Mouse (Mus musculus): ENCODE measurements around the gene Stim1.

Gene Stim1

GRCm38 (mm10) chr7:102267601-102268394 lies at the start of gene Stim1:
TSS of gene Stim1 (plus strand) at chr7:102267806.
- no peak for DNase-seq (ENCODE audit: low spot score)

DNA sequence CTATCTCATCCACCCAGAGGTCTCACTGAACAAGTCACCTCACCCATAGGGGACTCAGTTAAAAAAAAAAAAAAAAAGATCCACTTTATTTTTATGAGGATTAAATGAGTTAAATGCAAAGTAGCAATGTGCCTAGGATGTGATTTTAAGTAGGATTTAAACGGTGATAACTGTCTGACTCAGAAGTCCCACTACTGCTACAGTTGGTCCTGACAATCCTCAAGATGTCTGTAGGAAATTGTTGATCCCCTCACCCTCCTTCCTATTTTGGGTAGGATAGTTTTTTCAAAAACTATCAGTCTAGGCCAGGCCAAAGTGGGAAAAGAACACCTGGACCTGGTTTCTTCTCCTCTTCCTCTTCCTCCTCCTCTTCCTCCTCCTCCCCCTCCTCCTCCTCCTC lies 45.7 kb upstream of the Stim1 start:
- DNase-seq (ENCODE audit: low spot score) = no peak

DNA sequence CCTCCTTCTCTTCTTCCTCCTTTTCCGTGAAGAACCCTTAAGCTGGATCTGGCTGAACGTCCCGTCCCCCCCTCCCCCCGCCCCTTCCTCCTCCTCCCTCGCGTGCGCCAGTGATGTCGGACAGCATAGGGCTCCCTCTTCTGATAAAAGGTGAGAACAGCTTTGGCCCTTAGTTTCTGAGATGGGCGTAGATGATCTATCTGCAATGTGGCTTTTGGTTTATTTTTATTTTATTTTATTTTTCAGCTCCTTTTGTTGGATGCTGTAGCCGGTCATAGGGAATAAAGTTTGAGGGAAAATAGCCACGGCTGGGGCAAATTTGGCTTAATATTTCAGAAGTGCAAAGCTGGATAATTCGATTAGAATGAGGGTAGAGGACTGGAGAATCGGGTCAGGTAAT lies 45.3 kb upstream of the Stim1 start:
- no peak for DNase-seq (ENCODE audit: low spot score)

- no peak for DNase-seq (ENCODE audit: low spot score)
These were observed 44.6 kb upstream of the Stim1 start for GRCm38 (mm10) chr7:102222830-102223556.

- DNase-seq (ENCODE audit: low spot score) = no peak
These were observed 43.5 kb upstream of the Stim1 start for GRCm38 (mm10) chr7:102223883-102224738.

- DNase-seq (ENCODE audit: low spot score) = no peak
These were observed 41.6 kb upstream of the Stim1 start for GRCm38 (mm10) chr7:102226051-102226450.

DNA sequence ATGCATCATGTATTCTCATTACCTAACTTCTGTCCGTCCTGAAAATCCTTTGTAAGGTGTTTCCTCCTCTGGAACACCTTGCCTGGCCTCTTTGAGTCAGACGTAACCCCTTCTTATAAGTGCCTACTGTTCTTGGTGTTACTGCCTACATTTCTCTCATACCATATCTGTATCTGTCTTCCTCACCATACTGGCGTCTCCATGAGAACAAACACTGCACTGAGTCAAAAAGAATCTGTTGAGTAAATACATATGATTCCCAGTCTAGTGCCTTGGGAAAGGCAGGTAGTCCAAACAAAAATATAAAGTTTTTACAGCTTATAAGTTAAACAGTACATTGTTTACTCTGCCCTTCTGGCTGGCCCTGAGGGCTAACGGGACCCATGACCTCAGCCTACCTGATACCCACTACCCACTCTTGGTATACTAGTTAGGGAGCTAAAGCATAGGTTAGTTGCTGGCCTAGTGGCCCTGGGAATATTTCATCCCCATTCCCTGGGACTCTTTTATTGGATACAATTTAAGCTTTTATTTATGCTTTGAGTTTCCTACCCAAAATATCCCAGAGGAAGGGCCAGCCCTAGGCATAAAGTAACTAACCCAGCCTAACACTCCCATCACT lies 39.4 kb upstream of the Stim1 start:
- DNase-seq (ENCODE audit: low spot score) = no peak

DNA sequence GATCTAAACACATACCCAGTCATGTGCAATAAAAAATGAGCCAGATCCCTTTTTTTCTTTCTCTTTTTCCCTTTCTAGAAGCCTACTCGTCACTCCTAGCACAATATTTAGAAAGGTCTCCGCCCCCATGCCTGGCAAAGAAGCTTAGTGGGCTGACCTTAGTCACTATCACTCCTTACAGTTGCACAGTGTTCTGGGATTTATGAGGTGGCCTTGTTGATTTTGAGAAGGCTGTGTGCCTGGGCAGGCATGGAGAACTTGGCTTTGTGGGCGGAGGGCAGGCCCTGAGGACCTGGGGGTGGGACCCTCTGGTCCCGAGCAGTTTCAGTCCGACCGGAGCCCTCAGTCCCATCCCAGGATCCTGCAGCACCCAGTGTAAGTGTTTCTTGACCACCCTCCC lies 37.8 kb upstream of the Stim1 start:
- DNase-seq (ENCODE audit: low spot score) = no peak

DNA sequence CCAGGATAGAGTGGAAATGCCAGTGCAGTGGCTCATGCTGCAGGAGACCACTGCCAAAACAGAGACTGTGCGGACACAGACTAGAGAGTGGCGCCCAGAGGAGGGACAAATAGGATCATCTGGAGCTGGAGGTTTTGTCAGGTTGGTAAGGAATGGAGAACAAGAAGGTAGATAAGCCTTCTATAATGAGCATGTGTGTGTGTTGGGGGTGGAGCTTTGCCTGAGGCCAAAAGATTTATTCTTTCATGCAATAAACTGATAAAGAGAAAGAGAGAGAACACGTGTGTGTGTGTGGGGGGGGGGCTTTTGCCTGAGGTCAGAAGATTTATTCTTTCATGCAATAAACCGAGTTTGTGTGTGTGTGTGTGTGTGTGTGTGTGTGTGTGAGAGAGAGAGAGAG lies 34.5 kb upstream of the Stim1 start:
- no peak for DNase-seq (ENCODE audit: low spot score)

DNA sequence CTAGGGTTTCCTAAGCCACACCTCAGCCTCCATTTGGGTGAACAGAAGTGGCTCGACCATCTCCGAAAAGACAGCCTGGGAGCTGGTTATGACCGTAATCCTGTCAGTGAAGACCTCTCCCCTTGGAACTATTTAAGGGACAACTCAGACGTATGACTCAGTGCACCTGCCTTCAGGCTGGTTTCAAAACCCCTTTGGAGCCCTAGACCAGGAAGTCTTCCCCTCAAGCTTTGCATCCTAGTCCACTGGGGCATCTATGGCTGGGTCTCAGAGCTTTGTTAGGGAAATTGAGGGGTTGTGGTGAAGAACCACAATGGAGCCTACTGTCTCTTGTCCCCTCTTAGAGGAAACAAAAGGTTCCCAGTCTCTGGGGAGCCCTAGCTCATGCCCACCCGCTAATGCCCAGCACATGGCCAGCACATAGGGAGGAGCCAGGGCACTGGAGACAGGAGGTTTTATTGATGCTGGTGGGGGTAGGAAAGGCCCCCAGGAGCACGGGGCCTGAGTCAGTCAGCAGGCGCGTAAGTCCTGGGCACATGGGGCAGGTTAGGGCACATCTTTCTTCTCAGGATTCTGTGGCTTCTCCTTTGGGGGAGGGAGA lies 28.8 kb upstream of the Stim1 start:
- no peak for DNase-seq (ENCODE audit: low spot score)

DNA sequence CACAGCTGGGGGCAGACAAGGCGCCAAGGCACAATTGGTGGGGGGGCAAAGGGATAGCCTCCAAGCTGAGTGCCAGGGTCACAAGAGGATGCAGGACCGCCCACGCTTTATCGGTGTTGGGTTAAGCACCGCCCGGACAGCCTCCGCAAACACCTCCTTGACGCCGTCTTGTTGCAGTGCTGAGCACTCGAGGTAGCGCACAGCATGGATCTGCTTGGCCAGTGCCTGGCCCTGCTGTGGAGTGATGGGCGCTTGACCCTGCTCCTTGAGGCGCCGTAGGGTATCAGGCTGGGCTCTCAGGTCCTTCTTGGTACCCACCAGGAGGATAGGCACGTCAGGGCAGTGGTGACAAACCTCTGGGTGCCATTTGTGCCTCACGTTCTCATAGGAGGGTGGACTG lies 28.0 kb upstream of the Stim1 start:
- DNase-seq (ENCODE audit: low spot score) = no peak

DNA sequence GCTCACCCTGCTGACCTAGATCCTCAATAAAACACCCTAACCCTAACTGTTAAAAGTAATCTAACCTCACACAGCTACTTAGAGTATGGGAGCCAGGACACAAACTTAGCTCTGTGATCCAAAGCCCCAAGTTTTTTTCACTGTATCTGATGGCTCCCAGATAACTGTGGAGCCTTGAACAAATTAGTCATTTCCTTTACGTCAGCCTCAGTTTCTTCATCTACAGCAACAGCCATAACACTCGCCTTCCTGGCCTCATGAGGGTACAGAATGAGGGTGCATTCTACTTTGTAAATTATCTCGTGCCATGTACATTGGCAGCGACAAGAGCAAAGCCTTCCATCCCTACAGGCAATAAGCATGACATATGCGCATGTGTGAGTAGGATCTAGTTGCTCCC lies 25.2 kb upstream of the Stim1 start:
- no peak for DNase-seq (ENCODE audit: low spot score)

DNA sequence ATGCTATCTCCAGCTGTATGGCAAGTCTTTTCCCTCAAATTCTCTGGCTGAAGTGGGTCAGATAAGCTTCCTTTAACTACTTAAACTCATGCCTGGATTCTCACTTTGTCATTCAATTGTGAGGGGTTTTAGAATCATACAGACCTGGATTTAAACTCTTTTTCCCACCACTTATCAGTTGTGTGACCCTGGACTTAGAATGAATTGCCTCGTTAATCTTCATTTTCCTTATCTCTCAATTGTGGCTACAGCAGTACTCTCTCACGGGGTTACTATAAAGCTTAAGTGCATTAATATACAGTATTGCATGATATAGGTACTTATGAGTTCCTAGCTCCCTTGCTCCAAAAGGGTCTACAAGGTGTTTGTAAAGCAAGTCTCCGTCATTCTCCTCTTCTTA lies 24.7 kb upstream of the Stim1 start:
- DNase-seq (ENCODE audit: low spot score) = no peak

GRCm38 (mm10) chr7:102243870-102244269 lies 23.7 kb upstream of the Stim1 start:
- no peak for DNase-seq (ENCODE audit: low spot score)

- no peak for DNase-seq (ENCODE audit: low spot score)
These were observed 22.6 kb upstream of the Stim1 start for GRCm38 (mm10) chr7:102244782-102245535.

DNA sequence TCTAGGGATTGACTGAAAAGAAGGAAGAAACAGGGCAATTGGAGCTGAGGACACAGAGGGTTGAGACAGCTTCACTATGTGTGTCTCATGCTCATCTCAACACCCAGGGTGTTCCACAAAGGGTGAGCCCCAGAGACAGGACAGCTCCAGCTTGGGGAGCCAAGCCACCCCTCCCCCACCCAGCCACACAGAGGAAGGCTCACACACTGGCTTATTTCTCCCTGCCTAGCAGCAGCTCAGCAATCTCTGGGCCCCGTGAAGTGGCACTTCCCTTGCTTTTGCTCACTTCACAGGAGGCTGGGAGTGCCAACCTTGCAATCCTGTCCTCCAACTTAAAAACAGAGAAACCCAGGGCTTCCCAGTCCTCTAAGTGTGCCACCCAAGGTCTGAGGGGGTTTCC lies 21.8 kb upstream of the Stim1 start:
- DNase-seq (ENCODE audit: low spot score) = no peak

DNA sequence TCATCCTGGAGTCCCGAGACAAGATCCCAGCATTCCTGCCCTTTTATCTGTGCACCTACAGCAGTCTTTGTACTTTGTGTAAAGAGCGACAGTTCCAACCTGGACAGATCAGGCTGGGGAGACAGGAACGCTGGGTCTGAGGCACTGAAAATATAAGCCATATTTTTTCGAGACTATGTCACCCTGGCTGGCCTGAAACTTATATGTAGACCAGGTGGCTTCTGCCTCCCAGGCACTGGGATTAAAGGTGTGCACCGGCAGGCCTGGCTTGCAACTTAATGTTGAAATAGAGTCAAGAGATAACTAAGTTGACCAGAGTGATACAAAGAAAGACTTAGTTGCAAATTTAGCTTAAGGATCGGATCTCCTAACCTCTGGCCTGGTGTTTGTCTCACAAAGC lies 21.3 kb upstream of the Stim1 start:
- no peak for DNase-seq (ENCODE audit: low spot score)

GRCm38 (mm10) chr7:102246956-102247797 lies 20.4 kb upstream of the Stim1 start:
- DNase-seq (ENCODE audit: low spot score) = no peak

DNA sequence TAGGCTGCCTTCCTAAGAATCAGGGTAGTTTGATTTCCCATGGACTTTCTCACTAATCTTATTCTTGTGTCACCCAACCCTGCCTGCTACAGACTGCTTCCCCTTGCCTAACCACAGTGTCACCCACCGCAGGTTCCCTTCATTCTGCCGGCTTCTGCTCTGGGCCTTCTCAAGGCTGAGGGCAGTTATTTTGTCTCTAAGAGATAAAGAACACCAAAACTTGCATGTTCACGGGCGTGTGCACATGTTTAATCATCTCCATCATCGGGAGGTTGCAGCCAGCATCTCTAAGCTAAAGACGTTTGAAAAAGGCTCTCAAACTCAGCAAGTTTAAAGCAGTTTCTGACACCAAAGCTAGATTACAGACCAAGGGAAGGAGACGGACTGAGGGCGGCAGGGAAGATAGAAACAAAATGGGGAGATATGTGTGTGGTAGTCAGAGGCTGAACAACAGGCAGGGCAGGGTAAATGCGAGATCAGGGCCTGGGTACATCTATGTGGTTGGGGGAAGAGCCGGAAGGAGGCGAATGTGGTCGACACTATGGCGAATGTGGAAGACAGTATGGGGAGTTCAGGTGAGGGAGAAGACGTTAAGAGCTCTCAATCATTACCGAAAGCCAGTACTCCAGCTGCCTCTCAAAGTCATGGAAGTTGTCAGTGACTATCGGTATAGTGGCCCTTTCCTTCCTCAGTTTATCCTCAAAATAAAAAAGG lies 18.8 kb upstream of the Stim1 start:
- DNase-seq (ENCODE audit: low spot score) = no peak

DNA sequence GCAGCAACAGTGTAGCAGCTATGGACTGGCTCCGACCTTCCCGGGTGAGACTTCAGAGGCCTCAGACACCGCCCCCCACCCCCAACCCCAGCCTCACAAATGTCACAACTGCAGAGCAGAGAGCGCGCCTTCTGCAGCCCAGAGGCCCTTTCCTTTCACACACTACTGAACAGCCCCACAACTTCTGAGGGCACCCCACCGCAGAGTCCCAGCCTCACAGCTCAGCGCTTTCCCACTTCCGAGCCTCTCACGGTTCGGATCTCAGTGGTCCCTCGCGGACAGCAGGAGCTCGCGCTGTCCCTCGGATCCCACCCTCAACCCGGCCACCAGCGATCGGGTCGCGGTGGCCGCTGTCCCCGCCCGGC lies 18.1 kb upstream of the Stim1 start:
- no peak for DNase-seq (ENCODE audit: low spot score)

Data from left cerebral cortex, adult 11 months (tissue).